Mouse (Mus musculus): ENCODE results near the gene Gm49711. TPM values are rescaled to one million over a fixed set of nuclear protein-coding genes. Genes with fewer than 3 reads are reported as not detected.

The Gm49711 gene
- total RNA-seq (2022): under 1 TPM in 1 of 4 experiments, not detected in 3; 0.39 TPM

DNA sequence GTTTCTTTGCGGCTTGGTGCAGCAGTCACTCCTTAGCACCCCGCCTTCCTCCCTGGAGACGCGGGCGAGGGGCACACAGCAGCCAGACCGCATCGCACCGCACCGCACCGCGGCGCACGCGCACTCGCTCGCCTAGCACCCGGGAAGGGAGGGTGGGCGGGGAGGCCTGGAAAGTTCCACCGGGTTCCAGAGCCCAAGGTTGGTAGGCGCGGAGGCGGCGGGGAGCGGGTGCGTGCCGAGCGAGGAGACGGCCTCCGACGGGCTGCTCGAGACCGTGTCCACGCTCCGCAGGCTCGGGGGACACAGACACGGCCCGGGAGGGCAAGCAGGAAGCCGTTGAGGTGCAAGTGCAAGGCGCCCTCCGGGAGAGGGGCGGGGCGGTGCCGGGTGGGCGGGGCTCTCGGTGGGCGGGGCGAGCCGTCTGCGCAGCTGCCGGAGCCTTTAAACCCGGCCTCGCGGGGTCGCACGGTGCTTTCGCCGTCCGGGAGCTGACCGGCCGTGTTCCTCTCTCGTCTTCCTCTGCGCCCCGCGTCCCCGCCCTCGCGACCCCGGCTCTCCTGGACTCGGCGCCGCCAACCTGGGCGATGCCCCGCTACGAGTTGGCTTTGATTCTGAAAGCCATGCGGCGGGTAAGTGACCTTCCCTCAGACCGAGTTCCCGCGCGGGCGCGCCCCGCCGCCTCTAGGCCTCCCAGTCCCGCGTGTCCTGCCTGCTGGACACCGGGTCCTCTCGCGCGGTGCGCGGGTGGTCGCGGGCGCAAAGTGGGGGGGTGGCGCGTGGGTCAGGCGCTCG lies at the start of gene Gm49711, which contains the start of the genes Mrps6 and Slc5a3:
Gene Gm49711 (plus strand): TSS at position 465 of the 792 bp plus-strand sequence.
Gene Mrps6 (plus strand): TSS at position 419 of the 792 bp plus-strand sequence.
Gene Slc5a3 (plus strand): TSS at position 471 of the 792 bp plus-strand sequence.
- DNase-seq (ENCODE audit: low spot score in 2 of 2): peak; percentile 70 to 85

DNA sequence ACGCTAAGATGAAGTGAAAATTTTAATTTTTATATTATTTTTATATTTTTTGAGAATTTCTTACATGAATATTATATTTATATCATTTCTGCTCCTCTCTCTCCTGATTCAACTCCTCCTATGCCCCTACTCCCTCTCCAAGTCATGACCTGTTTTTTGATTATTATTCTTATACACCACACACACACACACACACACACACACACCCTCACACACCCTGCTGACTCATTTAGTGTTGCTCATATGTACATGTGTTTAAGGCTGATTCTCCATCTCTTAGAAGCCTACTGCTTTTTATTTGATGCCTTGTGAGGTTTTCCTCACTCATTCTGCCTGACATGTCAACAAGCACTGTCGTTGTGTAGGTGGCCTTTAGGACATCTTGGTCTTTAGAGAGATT lies 48.5 kb upstream of the Gm49711 start:
- DNase-seq (ENCODE audit: low spot score in 2 of 2): no peak

DNA sequence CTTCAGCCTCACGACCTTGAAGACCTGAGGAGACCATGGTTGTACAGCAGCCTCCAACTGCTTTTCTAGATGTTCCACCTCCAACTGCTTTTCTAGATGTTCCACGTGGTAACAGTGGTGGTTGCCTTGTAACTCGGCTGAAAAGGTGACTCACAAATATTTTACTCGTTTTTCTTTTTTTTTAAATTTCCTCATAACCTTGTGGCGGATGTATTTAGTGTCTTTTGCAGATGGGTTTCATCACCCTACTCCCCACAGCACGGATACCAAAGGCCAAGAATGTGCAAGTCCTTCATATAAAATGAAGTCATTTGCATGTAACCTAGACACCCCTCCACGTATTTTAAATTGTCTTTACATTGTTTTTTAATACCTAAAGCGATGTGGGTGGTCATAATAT lies 41.3 kb upstream of the Gm49711 start:
- no peak for DNase-seq (ENCODE audit: low spot score in 2 of 2)

DNA sequence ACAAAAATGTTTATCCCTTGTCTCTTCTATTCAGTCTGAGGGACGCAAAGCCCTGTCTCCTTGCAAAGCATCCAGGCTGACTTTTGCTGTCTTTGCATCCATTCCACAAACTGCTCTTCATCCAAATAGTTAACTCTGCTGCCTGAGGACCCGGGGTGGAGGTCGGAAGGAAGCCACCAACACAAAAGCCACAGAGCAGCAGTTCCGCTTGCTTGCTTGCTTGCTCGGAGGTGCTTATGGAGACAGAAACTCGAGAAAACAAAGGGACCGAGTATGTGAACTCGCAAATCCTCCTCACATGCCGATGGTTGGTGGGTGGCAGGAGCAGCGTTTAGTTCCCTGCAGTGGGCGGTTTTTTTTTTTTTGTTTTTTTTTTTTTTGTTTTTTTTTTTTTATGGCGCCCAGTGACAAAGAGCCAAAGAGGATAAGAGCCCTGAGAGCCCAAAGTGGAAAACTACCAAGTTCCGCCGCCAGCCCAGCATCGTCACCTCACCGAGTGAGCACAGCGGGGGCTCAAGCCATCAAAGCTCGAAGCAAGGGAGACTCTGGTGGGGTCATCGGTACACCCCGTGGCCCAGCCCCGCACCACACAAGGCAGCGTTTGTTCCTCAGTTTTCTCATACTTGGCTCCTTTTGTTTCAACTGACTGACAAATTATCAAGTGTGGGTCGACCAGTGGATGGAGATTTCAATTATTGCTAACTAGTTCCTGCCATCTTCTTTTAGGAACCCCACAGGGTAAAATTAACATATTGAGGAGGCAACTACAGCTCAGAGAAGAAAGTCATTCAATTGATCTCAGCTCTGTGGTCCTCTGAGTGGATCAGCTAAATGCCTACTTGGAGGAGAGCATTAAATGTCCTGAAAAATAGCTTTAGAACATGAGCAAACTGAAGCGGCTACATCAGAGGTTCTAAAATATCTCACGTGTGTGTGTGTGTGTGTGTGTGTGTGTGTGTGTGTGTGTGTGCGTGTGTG lies 38.7 kb upstream of the Gm49711 start:
- peak in 1 of 2 experiments; percentile 18 for DNase-seq (ENCODE audit: low spot score in 2 of 2)

DNA sequence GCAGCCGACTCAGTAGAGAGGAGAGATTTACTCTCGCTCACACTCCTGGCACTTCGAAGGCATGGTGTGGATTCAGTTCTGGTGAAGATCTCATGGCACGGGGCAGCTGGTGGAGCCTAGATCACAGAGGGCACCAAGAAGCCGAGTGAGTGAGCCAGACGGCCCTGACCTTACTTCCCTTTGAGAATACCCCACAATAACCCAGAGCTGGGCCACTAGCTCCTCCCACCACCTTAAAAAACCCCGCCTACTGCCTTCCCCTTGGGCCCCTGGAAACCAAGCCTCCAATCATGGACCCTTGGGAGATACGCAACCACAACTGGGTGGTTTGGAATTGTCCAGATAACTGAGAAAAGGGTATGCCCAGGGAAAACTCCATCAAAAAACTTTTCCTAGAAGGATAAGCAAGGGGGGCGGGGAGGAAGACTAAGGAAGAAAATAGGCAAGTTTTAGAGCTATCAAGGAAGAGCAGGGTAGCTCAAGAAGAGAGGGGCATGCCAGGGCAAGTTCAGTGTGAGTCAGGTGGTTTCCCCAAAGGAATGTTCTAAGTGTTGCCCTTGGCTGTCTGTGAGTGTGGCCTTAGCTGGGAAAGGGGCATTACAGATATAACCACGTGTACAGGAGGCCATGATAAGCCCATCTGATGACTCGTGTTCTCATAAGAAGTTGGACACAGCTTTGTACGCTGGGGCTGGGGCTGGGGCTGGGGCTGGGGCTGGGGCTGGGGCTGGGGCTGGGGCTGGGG lies 36.3 kb upstream of the Gm49711 start:
- no peak for DNase-seq (ENCODE audit: low spot score in 2 of 2)

DNA sequence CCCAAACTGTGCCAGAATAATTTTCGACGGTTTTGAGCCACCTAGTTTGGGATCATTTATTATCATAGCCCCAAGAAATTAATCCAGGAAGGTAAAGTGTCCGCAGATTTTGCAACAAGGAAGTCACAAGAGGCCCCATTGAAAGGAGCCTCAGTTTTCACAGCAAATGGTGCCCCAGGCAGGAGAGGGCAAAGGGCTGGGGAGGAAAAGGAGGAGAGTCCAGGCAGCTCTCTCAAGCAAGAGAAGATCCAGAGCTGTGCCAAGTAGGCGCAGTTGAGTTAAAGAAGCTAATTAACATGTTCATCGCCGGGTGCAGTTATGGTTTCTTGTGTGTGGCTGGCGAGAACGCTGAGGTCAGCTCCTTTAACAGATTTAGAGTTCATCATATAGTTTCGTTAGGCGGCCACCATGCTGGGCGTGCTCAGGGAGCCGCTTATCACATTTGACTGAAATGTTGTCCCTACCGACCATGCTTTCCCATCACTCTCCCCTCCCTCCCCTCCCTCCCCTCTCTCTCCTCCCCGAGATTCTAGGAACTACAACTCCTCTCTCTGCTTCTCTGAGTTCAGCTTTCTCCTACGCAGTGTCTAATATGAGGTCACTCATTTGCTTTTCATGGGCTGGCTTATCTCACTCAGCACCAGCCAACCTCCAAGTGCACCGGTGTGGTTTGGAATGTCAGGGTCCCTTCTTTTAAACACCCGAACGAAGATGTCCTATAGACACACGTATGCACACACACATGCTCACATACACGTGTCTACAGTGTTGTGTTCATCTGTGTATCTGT lies 35.4 kb upstream of the Gm49711 start:
- DNase-seq (ENCODE audit: low spot score in 2 of 2): no peak

DNA sequence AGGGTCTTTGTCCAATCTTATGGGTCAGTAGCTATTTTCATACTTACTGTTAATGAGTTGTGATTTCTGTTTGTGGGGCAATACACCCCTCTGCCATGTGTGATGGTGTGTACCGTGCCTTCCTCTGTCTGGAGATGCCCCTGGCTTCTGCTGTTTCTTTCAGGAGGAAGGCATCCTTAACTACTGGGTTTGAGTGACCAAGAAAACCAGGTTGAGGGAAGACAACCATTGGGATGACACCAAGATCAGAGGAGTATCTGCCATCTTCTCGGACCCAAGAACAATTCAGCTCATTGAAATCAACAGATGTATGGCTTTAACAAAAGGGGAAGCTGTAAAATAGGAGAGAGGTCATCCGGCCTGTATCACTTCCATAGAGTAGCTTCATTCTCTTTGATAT lies 24.8 kb upstream of the Gm49711 start:
- DNase-seq (ENCODE audit: low spot score in 2 of 2): no peak

DNA sequence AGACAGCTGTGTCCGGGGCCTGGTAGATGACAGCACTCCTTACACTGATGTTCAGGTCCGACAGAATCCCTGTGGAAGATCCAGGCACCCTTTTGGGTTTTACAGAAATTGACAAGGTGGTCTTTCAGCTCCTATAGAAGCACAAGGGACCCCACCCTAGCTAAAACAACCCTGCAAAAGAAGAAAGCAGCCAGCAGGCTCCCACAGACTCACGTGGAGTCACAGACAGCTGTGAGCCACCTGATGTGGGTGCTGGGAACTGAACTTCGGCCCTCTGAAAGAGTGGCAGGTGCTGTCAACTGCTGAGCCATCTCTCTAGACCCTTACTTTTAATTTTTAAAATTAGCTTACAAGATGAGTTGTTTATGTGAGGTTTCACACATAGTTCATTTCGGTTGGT lies 23.4 kb upstream of the Gm49711 start:
- DNase-seq (ENCODE audit: low spot score in 2 of 2): no peak

DNA sequence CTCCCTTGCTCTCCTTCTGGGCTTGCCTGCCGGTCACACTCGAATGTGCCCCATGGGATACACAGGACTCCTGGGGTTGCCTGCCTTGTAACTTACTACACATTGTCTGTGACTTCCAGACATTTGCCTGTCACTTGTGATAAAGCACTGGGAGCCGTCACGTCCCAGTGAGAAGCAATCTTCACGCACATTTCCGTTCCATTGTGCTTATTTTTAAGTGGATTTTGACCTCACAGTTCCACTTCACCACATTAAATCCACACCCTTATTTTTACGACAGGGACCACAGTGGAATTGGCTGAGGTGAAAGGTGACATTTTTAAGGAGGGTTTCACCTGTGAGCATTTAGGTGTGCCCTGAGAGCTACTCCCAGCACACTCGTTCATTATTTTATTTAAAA lies 21.4 kb upstream of the Gm49711 start:
- no peak for DNase-seq (ENCODE audit: low spot score in 2 of 2)

DNA sequence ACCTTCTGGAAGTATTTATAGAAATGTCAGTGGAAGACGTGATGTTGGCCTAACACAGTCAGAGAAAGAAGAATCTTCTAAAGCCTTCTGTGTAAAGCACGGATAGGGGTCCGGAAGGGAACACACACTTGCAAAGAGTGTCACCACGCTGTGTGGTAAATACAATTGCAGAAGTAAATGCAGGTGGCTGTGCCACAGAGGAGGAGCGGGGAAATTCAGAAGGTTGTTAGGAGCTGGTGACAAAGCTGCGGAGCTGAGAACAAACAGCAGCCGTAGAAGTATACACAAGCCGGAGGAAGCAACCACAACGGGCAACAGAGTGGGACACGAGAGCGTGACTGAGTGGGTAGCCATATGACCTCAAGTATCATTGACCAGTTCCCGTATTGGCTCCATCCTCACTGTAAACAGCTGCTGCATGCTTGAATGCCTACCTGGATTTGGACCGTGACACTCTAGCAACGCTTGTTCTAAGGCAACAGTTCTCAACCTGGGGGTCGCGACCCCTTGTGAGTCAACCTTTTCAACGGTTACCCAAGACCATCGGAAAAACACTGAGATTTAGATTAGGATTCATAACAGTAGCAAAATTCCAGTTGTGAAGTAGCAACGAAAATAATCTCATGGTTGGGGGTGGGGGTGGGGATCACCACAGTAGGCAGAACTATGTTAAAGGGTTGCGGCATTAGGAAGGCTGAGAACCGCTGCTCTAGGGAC lies 20.1 kb upstream of the Gm49711 start:
- no peak for DNase-seq (ENCODE audit: low spot score in 2 of 2)

DNA sequence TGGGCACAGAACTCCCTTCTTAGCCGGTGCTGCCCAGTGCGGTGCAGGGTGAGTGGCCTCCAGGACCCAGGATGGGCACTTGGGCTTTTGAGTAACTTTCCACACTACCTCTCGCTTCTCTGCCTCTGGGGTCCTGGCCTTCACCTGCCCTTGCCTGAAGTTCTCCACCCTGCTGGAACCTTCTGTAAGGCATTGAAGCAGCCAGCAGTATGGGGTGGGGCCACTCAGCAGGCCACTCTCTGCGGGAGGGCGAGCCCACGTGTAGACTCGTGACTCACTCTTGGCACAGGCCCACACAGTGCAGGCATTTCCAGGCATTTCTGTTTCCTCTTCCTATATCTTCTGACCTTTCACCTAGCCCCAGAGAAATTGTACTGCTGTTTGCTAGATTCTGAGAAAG lies 18.7 kb upstream of the Gm49711 start:
- DNase-seq (ENCODE audit: low spot score in 2 of 2): no peak

DNA sequence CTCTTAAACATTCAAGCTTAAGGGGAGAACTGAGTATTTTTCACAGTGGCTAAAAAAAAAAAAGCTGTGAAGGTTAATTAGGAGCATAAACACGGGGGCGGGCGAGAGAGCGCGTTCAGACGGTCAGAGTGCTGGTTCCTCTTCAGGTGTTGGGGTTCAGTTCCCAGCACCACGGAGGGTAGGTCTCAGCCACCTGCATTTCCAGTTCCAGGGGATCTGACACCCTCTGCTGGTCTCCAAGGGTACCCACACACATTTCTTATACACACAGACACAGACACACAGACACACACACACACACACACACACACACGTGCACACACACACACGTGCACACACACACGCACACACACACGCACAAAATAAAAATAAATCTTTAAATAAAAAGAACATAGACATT lies 18.1 kb upstream of the Gm49711 start:
- DNase-seq (ENCODE audit: low spot score in 2 of 2): no peak

DNA sequence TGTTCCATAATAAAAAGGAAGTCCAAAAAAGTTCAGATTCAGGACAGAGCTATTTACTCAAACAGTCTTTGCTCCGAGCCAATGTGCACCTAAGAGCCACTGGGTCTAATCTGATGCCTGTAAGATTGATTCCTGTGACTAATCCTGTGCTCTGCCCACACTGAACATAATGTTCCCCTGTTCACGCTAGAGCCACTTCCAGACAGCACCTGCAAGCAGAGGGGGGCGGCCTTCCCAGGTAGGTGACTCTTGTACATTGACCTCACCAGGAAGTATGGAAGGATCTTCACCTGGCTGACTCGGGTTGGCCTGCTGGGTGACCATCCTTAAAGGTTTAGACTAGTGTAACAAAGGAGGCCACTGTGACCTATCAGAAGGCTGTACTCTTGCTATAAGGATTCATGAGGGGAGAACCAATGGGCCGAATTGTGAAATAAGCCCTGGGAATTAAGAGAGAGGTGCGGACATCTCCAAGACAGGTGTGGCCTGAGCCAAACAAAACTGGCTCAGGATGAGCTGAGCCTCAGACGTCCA lies 6.3 kb upstream of the Gm49711 start:
- DNase-seq (ENCODE audit: low spot score in 2 of 2): no peak

DNA sequence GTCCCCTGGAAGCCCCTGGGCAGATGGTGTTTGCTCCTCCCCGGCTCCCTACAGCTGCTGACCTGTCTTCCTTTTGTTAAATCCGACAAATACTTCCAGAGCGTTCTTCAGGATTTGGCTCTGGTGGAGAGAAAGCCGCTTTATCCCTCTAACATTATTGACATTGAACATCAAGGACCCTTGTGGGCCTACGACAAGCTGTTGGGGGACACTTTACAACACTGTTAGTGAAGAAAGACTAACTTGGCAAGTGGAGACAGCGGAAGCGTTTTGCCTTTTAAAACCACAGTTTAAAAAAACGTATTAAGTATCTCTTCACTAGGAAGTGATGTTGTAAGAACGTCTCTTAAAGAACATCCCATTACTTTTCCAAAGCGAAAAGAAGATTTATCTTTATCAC lies 5.5 kb upstream of the Gm49711 start:
- no peak for DNase-seq (ENCODE audit: low spot score in 2 of 2)

DNA sequence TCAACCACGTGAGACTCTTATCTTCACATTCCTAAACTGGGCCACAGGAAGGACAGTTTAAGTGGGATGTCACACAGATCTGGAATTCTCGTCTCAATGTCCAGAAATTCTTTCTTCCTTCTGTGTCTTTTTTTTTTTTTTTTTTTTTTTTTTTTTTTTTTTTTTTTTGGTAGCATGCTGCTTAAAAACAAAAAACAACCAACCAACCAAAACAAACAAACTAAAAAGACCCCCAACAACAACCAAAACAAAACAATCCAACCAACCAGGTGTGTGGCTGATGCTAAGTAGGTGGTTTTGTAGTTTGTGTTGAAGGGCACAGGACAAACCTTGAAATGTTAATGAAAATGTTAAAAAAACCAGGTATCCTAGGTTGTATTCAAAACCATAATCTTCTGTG lies 1.4 kb upstream of the Gm49711 start:
- DNase-seq (ENCODE audit: low spot score in 2 of 2): no peak

DNA sequence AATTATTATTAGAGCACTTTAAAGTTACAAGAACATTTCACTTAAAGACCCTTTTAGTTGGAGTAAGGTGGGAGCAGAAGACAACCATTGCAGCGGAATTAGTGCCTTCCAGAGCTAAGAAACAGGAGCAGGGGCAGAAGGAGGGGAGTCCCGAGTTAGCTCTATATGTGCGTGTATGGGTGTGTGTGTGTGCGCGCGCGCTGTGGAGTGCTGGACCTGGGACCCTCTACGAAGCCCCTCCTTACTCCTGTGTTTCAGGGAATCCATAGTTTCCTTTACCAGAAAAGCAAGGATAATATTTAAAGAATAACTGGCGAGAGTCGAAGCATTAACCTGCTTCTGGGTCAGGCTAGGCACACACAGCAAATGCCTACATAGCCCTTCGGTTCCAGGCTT lies 662 bp upstream of the Gm49711 start:
- DNase-seq (ENCODE audit: low spot score in 2 of 2): no peak

DNA sequence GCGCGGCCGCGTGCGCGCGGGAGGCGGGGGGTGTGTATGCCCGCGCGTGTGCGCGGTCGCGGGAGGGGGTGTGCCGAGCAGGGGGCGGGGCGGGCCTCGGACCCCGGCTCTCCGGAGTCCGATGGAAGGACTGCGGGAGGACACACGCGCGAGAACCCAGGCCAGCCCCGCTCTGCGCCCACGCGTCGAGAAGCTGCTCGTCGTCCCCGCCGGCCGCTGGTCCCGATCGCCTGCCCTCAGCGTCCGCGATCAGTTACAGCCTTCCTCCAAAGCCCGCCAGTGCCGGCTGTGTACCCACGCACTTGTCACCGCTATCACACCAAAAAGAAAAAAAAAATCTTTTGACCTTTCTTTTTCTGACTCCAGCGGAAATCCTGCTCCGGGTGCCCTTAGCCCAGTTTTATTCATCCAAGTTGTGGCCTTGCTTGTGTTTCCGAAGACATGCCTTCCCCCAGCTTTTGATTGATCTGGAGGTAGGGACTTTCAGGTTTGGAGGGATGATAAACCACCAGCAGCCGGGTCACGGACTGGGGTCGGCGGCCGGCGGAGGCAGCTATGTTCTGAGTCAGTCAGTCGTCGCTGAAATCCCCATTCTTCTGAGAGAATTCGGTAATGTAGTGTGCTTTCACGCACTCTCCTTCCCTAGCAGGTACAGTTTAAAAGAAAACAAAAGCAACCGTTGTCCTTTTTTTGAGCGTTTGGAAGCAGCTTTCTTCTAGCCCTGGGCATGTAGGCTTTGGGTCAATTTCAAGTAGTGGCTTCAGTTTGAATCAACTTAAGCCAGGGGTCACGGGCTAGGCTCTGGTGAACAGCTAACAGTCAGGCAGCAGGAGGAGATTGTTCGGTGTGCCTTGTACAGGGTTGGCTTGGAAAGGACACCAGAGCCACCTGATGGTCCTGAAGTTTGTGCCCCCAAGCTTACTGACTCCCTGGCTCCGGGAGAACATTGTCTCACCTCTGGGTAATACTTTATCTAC lies 816 bp downstream of the Gm49711 start:
- peak in 1 of 2 experiments; percentile 15 for DNase-seq (ENCODE audit: low spot score in 2 of 2)

DNA sequence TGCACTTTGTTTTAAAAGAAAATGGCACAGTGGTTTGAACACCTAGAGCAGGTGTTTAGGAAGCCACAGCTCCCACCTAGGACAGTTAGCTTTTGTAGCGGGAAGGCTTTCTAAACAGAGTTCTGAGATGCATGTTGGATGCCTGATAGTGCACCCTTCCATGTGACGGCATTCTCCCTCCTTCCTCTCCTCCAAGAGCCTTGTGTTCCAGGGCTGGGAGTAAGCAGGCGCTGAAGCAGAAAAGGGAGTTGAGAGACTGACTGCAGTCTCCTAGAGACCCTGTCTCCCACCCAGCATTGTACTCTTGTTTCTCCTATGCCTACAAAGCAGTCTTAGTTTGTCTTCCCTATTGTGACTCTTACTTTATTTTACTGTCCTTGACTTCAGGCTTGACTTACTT lies 2.1 kb downstream of the Gm49711 start:
- DNase-seq (ENCODE audit: low spot score in 2 of 2): no peak

DNA sequence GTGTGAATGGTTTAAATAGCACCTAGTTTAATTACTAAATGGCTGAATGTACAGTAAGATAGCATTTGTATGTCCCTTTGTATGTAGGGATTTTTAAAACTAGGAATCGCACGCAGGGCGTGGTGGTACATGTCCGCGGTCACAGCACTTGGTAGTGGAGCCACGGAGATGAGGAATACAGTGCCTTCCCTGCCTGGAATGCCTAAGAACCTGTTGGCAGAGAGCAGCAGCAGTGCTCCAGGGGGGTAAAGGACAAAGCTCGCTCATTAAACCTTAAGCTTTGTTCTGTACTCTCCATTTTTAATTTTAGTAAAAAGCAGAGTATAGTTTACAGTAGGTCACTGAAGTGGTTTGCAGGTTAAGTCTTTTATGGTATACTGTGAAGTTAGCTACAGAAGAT lies 3.5 kb downstream of the Gm49711 start:
- no peak for DNase-seq (ENCODE audit: low spot score in 2 of 2)

Measured in layer of hippocampus, adult 8-10 months (tissue).